Mouse (Mus musculus) kidney, postnatal 36 days (tissue): ENCODE data around the gene Ndel1.

Source experiments
- DNase-seq, 2 experiments: peaks; one replicate each; pipeline ENCODE4 v3.0.0; 2021 to 2022; ENCODE audit warnings: mixed read lengths in 2 of 2

Gene Ndel1

DNA sequence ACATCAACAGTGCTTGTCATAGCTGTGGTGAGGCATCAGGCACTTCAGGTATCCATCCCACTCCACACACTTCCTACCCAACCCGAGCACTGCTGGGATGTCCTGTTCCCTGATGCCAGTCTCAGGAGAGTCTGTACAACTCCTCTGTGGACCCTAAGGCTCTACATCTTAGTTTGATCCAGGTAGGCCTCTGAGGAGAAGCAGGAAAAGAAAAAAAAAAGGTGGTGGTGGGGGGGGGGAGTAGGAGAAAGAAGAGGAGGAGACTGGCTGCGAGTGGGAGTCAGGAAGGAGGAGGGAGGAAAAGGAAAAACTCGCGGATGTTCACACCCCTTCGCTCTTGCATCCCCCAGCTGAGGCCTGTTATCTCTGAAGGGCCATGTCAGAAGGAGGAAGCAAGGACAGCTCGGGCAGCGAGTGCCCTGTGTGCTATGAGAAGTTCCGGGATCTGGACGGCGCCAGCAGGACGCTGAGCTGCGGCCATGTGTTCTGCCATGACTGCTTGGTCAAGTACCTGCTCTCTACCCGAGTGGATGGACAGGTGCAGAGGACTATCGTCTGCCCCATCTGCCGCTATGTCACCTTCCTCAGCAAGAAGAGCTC, 20.7 kb upstream of the Ndel1 start:
- DNase-seq, result peak; percentile 22 to 34

DNA sequence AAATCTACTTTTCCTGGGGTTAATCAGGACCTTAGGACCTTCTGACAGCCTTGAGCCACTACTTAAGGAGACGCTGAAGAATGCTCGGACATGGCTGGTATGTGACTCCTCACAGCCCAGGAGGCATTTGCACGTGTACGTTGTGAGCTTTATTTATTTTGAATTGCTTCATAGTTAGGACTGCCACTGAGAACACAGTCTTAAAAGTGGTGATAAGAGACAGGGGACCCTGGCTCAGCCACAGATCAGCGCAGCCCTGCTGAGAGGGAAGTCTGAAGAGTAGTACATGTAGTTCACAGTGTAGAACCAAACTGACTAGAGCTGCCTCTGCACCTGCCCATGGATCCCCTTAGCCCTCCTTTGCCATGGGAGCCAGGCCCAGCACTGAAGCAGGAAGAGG, 20.2 kb upstream of the Ndel1 start:
- no peak for DNase-seq

DNA sequence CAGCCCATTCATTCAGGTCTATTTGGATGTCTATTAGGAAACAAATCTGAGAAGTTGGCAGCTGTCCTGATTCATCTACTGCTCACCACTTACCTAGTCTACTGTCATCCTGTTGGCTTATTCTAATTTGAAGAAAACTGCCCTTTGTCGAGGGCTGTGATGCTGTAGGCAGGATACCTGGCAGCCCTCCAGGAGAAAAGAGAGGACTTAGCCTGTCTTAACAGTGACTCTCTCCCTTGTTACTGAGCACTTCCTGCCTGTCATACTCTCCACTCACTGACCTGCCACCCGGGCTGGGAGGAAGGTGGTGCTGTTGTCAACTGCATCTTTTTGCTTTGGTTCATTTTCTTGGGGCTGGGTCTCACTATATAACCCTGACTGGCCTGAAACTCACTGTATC, 19.0 kb upstream of the Ndel1 start:
- DNase-seq, result peak; percentile 30 to 36

- no peak for DNase-seq
These were observed 17.0 kb upstream of the Ndel1 start for GRCm38 (mm10) chr11:68888653-68889052.

DNA sequence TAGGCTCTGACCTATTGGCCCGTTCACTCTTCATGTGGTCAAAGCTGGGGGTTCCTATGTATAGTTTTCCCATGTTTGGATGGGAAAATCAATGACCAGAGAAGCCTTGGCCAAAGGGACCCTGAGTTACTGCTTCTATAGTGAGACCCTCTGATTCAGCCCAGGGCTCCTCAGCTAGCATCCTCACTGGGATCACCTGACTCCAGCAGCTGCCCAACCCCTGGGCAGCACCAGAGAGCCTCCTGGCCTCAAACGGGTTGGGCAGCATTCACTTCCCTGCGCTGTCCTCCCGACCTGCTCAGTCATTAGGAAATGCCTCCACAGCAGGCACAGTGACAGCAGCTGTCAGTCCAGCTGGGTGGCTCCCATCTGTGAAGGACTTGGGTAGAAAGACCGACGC, 16.6 kb upstream of the Ndel1 start, which contains the start of gene Rnf222:
Gene Rnf222, plus strand, starts transcription at position 301 of the 400 bp plus-strand sequence.
- no peak for DNase-seq

DNA sequence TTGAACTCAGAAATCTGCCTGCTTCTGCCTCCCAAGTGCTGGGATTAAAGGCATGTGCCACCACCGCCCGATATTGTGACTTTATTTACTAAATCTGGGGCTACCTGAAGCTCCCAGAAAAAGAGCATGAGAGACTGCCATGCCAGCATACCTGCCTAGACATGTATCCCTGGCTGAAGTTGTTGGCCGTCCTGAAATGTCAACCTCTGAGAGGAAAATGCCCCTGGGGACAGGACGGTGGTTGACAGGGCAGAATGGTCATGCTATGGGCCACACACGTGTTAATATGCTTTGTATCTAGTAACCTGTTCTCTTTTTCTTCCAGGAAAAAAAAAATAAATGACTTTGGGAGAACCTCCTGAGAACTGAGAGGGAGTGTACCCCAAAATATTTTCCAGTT, 14.4 kb upstream of the Ndel1 start:
- no peak for DNase-seq

DNA sequence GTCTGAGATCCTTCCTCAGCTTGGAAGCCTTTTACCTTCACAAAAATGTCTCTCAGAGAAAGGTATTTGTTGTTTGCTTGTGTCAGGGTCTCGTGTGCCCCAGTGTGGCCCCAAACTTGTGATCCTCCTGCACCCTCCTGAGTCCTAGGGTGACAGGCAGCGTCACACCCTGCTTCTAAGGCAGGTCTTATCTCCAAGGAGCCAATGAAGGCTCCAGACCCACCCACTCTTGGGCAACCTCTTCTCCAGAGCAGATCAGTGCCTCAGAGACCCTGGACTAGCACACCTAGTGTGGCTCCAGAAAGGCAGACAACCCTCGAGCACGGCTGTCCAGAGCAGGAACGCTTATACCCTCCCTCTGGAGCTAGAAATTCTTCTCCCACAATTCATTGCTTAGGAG, 12.7 kb upstream of the Ndel1 start:
- no peak for DNase-seq

DNA sequence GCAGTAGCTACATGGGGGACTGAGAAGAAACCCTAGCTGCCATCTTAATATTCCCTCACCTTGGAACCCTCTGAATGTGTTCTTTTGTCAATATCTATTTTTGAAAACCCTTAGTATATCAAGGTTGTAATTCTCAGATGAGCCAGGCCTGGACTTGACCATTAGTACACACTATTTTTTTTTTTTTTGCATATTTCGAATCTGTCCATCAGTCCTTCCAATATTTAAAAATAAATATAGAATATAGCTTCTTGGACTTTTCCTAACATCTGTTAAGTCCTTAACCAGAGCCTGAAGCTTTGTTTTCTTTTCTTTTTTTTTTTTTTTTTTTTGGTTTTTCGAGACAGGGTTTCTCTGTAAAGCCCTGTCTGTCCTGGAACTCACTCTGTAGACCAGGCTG, 12.2 kb upstream of the Ndel1 start:
- no peak for DNase-seq

DNA sequence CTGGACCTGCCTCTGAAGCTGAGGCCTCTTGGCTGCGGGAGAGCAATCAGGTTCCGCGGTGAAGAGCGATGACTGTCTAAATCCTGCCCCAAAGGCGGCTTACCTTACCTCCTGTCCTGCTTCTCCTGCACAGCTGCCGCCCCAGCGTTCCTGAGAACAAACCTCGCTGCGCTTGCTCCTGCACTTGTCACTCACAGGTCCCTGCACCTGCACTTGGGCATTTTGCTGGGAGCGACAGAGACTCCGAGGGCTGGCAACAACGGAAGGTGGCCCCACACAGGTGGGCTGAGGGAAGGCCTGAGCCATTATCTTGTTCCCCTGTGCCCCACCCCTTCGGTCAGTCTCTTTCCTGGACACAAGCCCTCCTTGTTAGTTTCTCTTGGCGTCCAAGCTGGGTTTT, 10.4 kb upstream of the Ndel1 start:
- DNase-seq, result no peak

DNA sequence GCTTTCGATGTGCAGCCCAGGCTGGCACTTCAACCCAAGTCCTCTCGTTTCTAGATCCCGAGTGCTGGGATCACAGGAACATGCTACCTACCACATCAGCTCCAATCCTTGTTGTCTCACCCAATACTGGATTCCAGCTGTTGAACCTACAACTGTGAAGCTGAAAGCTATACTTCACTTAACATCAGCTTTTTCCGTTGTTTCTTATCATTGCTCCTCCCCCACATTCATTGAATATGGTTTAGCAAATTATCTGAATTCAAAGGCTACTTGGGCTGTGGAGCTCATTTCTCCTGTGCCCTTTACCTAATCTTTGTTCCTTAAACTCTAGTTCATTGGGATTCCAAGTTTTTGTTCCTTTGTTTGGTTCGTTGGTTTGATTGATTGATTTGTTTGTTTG, 7.2 kb upstream of the Ndel1 start:
- no peak for DNase-seq

DNA sequence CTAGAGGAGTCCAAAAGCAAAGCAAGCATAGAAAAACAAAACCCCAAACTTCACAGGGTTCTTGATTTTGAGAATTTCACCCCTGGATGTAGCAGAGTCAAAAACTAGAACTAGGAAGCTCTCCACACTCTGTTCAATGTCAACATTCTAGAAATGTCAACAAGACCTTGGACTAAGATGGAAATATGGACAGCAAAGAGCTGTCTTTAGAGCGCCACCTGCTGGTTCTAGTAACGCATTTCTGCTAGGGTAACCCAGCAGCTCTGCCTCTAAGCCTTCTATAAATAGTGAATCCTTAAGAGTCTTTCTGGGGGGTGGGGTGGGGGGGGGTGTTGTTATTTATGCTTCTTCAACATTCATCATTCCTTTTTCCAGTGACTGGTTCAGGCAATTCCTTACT, 3.2 kb upstream of the Ndel1 start:
- DNase-seq, result peak; percentile 76 to 86

- DNase-seq, result no peak
These were observed 381 bp downstream of the Ndel1 start for GRCm38 (mm10) chr11:68871277-68871676.

DNA sequence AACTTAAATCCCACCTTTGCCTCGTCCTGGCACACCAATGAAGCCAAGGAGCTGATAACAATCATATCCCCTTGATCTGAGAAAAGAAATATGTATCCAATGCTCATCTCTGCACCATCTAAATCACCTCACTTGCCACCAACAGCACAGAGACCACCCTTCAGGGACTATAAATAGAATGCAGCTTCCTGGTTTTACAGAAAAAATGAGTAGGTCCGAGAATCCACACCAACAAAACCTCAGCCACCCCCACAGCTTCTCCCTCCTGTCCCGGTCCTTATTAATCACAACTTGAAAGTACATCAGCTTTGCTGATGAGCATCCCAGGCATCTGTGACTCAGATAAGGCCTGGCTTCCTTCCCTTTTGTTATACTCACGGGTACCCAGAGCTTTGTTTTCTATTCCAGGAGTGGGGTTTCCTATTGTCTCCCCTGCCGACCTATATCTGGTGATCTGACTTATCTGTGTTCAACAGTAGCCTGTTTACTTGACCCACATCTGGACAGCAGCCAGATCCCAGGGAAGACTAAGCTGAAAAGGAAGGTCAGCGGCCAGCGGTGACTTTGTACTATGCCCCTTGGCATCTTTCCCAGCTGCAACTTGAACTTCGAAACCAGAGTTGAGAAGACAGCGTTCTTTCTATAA, 7.0 kb downstream of the Ndel1 start:
- DNase-seq, result peak; percentile 98 to 99

GRCm38 (mm10) chr11:68863631-68864091, 8.0 kb downstream of the Ndel1 start:
- no peak for DNase-seq

DNA sequence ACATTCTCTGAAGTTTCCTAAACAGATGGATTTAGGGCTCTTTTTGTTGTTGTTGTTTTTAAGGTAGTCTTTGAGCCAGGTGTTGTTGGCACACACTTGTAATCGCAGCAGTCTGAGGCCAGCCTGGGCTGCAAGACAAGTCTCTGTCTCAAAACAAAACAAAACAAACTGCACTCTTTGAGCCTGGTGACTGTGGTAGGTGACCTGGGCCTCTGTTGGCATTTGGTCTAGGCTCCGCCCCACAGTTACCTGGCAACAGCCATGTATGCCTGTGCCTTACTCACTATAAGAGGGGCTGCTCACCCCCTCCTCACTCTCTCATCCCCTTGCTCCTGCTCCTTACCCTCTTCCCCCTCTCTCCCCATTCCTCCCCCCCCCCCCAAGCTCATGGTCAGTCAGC, 9.4 kb downstream of the Ndel1 start:
- peak in 1 of 2 experiments; percentile 60 for DNase-seq

GRCm38 (mm10) chr11:68859943-68860593, 11.6 kb downstream of the Ndel1 start:
- DNase-seq, result no peak

DNA sequence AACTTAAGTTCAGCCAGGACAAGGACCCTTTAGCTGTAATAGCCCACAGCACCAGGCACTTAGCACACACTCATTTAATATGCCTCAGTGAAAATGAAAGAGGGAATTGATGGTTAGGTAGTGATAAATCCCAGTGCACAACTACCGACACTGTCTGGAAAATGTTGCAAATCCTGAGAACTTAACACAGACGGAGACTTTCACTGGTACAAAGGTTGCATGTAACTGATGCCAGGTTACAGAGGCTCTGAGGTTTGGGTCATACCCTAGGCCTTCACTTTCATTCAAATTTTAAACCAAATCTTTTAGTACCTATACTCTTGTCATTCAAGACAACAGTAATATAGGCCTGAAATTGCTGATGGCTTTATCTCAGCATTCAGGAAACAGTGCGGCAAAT, 14.3 kb downstream of the Ndel1 start:
- no peak for DNase-seq

DNA sequence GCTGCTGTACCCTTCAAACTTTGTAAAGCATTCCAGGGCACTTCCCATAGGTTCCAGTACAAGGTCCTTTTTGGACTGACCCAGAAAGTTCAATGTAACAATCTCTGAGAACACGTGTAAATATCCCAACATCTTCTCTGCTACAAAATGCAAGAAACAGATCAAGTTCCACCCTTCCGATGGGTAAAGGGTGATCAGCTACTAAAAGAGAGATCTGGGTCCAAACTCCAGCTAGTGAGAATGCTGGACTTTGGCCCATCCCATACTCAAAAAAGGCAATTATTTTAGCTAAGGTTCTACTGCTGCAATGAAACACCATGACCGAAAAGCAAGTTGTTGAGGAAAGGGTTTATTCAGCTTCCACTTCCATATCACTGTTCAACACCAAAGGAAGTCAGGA, 17.0 kb downstream of the Ndel1 start:
- DNase-seq, result peak in 1 of 2 experiments; percentile 38

DNA sequence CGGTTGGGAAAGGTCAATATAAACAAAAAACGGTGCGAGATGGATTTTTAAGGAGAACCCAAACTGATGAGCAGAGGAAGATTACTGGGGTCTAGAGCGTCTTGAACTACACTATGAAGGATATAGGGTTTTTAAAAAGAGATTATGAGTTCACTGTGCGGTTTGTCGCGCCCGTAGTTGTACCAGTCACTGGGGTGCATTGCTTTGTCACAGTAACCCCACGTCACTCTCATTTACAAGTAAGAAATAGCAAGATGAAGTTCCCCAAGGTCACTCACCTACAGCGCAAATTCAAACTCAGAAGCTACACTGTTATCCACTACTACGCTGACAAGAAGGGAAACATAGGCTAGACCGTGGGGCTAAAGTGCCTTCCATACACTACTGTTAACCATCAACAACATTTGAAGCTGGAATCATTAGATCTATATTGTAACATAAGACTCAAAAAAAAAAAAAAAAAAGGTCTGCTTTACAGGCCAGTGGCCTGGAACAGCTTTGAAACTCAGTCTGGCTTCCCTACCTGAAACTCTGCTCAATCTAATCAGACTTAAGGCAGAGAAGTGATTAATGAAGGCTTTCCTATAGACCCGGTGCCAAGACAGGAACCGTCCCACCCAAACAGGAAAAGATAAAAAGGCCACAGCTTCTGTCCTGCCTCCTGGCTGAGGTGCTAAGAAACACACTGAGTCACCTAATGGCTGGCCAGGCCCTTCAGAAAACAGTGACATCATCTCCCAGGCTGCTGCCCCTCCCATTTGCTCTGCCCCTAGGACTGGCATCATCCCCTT, 17.9 kb downstream of the Ndel1 start:
- DNase-seq, result peak; percentile 68 to 83

DNA sequence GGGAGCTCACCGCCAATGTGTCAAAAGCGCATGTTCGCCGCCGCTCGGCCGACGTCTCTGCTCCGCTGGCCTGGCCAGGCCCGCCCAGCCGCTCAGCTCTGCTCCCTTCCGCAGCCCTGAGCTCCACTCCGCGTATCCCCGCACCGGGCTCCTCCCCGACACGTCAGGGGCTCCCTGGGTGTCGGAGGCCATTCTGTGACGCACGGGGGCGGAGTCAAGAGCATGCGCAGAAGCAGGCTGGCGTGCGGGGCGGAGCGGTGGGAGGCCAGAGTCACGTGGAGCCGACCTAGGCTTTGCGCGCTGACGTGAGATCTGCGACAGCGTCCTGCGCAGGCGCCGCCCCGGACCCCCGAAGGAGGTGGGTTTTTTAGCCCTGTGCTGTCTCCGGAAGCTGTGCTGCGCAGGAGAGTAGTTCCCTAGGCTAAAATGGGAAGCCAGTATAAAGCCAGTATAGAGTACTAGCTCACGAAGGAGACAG, 18.7 kb downstream of the Ndel1 start:
- DNase-seq, result peak; percentile 99

GRCm38 (mm10) chr11:68852486-68852901, 19.2 kb downstream of the Ndel1 start:
- DNase-seq, result peak; percentile 71 to 76

- DNase-seq, result peak in 1 of 2 experiments; percentile 57
These were observed 19.8 kb downstream of the Ndel1 start for GRCm38 (mm10) chr11:68851644-68852485.
